Mouse (Mus musculus) neutrophil, adult 5-6 weeks (primary cell): ENCODE data around the gene Kcnk13. TPM values are rescaled to one million over a fixed set of nuclear protein-coding genes. Genes with fewer than 3 reads are reported as not detected.
"Not testable (repeated sequence)": the region's sequence is repeated elsewhere in the genome, so short reads cannot be mapped to it uniquely, and the experiment has no call there.

Experiments
- ATAC-seq: fragments of 151-379, 151-347 bp; 2 replicates; pipeline ENCODE4 v1.8.0; 2017; ENCODE audit warnings: mild to moderate bottlenecking, moderate TSS enrichment; ENCODE audit not compliant: insufficient number of reproducible peaks, poor library complexity, low FRiP score, severe bottlenecking; ENCODE audit errors: extremely low read depth
- total RNA-seq: library from RNA; stranded (forward); fragments of 200-1000 nt; gene quantifications from 2 replicates; pipeline ENCODE4 v1.2.3, GENCODE M21; 2017

Gene Kcnk13
- total RNA-seq, 1 experiment from 2014 or later: 0.58 TPM

GRCm38 (mm10) chr12:99959930-99960329 is 4.4 kb upstream of the Kcnk13 start:
- ATAC-seq: no peak

- no peak for ATAC-seq
Observed at GRCm38 (mm10) chr12:99960675-99961074, 3.6 kb upstream of the Kcnk13 start.

DNA sequence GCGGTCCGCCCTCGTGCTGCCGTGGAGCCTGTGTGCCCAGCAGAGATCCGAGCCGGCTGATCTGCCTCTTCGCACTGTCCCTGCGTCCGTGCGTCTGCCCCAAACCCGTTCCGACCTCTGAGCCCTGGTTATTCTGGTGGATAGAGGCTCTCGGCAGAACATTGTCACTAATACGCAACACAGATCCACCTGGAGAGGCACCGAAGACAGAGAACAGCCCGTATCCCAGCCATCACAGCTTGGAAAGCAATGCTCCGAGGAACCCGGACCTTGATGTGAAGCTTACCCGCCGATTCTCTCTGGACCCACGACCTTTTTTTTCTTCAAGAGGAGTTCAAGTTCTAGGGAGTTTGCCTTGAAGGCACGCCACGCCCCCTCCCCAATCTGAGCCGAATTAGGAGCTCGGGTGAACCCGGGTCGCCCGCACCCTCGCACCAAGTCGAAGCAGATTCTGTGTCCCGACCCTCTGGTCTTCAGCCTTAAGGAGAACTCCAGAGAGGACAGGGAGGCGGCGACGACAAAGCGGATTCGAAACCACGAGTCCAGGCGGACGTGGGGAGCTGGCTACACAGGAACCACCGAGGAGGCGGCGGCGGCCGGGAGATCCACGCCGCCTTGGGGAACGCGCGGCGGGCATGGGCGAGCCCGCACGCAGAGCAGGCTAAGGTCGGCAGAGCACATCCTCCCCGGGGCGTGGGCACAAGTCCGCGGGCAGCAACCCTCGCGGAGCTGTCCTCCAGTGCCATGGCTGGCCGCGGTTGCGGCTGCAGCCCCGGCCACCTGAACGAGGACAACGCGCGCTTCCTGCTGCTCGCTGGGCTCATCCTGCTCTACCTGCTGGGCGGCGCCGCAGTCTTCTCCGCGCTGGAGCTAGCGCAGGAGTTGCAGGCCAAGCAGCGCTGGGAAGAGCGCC is 1.2 kb downstream of the Kcnk13 start:
- ATAC-seq: no peak

- ATAC-seq: no peak
Observed at GRCm38 (mm10) chr12:99966116-99966770, 1.9 kb downstream of the Kcnk13 start.

GRCm38 (mm10) chr12:99966881-99967363 is 2.6 kb downstream of the Kcnk13 start:
- ATAC-seq: no peak

DNA sequence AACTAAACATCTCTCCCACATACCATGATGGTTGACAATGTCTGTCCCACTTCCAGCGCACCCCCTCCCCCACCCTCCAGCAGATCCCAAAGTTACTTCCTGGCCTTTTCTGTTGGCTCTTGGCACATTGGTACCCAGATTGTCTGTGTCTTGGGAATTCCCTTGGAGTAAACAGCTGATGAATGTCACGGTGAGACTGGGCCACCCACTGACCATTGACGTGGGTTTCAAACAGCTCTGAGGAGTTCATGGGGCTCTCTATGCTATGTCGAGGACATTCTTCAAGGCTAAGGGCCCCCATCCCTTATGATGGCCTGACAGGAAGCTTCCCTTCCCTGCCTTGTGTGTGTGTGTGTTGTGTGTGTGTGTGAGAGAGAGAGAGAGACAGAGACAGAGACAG is 5.6 kb downstream of the Kcnk13 start:
- ATAC-seq: no peak

- ATAC-seq: not testable (repeated sequence)
Observed at GRCm38 (mm10) chr12:99971205-99971894, 7.1 kb downstream of the Kcnk13 start.

DNA sequence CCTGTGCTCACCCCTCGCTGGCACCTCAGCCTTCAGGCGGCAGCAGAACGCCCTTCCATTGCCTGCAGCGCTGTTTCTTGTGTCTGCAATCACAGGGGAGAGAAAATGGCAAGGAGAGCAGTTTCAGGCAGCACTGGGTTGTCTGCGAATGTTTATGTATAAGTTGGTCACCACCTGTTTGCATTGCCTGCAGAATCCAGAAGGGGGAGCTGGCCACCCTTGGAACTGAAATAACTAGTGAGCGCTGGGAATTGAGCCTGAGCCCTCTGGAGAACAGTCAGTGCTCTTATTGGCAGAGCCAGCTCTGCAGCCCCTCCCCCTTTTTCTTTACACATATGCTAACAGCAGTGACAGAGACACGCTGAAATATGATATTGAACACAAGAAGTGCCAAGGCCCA is 8.5 kb downstream of the Kcnk13 start:
- no peak for ATAC-seq

DNA sequence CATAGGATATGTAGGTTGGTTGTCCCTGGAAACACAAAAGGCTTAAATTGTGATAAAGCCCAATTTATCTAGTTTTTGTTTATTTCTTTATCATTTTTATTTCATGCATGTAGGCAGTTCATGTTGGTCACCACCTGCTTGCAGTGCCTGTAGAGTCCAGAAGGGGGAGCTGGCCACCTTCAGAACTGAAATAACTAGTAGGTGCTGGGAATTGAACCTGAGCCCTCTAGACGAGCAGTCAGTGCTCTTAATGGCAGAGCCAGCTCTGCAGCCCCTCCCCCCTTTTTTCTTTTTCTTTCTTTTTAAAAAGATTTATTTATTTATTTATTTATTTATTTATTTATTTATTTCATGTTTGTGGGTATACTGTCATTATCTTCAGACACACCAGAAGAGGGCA is 9.4 kb downstream of the Kcnk13 start:
- ATAC-seq: 0 out of 2 replicates have a peak, but pooled peaks have one; percentile 30

GRCm38 (mm10) chr12:99979541-99979940 is 15.2 kb downstream of the Kcnk13 start:
- ATAC-seq: no peak

DNA sequence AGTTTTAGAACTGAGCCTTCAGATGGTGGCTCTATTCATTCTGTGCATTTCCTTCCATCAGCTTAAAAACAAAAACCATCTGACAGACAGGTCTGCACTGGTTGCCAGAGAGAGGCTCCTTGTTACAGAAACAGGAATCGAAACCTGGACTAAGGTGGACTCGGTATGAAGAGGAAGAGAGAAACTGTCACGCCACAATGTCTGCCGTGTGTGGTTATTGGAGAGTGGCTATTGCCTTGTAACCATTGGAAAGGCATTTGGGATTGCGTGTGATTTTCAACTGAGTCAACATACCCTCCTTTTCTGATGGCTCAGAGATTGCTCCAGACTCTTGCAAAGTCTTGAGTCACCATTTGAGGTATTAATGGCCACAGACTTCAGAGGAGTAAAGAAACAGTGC is 22.5 kb downstream of the Kcnk13 start:
- ATAC-seq: peak; percentile 70; the same call in 1 of the 2 replicates

DNA sequence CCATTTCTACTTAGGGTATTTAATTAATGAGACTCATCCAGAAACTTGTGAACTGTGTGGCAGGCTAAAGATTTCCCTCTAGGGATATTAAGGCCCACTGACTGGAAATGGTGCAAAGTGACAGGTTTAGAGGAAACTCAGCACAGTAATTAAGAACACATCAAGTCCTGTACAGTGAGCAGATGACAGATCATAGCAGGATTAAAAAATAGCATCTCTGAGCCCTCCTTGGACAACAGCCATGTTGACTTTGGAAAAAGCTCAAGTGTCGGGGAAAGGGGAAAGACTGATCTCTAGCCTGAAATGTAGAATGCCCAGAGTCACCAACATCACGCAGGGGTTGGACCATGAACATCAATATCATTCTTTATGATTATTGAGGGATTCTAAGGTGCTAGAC is 23.8 kb downstream of the Kcnk13 start:
- no peak for ATAC-seq

DNA sequence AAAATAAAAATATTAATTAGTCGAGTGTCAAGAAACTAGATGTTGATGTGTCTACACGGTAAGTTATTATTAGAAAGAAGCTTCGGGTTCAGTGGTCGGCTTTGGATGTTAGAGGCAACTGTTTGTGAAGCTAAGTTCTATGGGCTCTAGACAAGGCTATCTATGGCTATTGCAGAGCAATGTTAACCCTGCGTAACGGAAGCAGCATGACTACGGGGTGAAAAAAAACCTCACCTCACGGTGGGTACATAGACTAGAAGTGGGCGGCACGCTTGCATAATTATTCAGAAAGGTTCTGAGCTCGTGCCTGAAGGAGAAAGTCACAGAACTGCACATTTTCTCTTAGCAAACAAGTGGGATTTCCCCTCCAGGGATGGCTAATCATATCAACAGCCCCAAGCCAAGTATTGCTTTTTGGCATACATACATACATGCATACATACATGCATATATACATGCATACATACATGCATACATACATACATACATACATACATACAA is 28.1 kb downstream of the Kcnk13 start:
- no peak for ATAC-seq

DNA sequence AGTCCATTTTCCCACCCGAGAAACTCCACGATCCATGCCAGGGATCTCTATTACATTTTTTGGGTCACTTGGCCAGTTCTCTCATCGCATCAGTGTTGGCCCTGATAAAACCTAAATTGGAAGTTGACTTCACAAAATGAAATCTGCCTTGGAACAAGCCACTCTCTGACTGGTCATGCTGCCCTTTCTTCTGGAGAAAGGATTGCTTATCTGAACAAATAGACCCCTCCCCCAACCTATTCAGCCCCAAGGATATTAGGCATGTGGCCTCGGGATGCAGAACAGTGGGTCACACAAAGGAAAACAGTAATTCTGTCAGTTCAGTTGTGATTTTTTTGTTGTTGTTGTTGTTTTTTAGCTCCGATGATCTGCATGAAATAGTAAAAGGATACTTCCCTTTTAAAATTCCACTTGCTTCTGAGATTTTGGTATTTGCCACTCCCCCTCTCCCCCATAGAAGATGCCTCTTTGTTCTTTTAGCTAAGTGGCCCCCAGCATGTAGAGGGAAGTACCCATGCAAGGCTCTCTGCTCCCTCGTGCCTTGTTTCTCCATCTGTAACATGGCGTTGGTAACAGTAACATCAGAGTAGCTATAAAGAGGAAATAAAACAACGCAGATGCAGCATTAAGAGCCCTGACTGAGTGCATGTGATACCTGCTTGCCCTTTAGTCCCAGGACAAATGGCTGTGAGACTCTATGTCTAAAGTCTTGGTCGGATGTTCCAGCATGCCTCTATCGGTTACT is 29.0 kb downstream of the Kcnk13 start:
- no peak for ATAC-seq

DNA sequence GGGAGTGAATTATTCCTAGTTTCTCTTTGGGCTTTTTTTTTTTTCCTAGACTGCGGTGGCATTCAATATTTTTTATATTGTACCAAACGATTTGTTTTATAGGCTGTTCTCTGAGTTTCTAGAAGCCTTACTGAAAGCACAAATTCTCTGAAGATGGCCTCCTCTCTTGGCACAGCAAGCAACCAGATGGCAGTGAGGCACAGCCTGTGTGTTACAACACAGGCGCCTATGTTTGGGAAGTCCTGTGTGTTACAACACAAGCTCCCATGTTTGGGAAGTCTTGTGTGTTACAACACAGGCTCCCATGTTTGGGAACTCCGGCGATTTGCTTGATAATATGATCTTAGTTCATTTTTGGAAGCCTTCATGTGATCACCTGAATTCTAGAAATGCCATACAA is 31.7 kb downstream of the Kcnk13 start:
- no peak for ATAC-seq

DNA sequence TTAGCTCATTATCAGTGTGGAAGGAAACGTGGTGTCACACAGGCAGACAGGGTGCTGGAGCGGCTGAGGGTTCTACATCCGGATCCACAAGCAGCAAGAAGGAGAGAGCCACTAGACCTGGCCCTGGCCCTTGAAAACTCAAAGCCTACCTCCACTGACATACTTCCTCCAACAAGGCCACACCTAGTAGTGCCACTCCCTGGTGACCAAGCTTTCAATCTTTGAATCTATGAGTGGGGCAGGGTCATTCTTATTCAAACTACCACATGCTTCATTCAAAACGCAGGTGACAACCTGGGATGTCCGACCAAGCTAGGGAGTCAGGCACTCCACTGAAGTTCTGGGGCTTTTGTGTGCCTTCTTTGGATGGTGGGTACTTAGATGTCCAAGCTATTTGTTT is 35.4 kb downstream of the Kcnk13 start:
- ATAC-seq: no peak

- ATAC-seq: no peak
Observed at GRCm38 (mm10) chr12:100000381-100000780, 36.1 kb downstream of the Kcnk13 start.

DNA sequence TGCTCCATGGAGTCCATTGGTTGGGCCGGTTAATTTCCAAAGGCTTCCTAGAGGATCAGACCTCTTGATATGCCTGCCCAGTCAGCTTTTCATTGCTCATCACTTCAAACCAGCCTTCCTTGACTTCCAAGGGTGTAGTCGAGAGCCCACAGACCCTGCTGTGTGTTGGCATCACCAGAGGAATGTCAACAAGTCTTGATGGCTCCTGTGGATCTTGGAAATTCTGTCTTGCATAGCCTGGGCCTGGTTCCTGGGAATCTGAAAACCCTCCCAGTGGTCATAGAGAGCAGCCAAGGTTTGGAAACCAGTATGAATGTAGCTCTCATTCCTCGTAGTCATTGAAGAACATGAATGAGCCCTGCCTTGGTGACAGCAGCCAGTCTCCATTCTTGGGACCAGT is 36.9 kb downstream of the Kcnk13 start:
- ATAC-seq: no peak

DNA sequence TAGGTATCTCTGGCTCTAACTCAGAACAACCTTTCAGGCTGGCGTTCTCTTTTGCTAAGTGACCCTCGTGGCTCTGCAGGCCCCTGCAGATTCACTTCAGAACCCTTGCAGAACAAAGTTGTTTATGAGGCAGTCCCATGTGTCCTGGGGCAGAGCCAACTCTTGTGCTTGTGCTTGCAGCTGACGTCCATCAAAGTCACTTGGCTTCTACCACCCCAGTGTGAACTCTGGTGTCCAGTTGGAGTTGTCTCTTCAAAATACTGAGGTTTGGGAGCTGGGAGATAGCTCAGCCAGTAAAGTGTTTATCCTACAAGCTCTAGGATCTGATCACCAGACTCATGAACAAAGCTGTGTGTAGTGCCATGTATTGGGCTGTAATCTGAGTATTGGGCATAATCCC is 37.6 kb downstream of the Kcnk13 start:
- ATAC-seq: no peak
